Mouse (Mus musculus) midbrain, embryonic 10.5 days (tissue): ENCODE results near the gene Dab1. TPM values are rescaled to one million over a fixed set of nuclear protein-coding genes. Genes with fewer than 3 reads are reported as not detected.

Source experiments
- DNase-seq: peaks from one replicate; pipeline ENCODE4 v3.0.0-alpha.2; 2017; ENCODE audit warnings: low spot score
- H3K27ac ChIP-seq: fragments of 300-500 bp; sonication (generic); replicated peaks from 2 replicates; pipeline ENCODE4 v1.5.1; 2016; ENCODE audit warnings: mild to moderate bottlenecking
- H3K27me3 ChIP-seq: fragments of 300-500 bp; sonication (generic); 2 replicates; pipeline ENCODE4 v1.6.1; 2016; ENCODE audit warnings: low read depth, mild to moderate bottlenecking; ENCODE audit not compliant: poor library complexity, severe bottlenecking
- H3K36me3 ChIP-seq: fragments of 300-500 bp; sonication (generic); 2 replicates; pipeline ENCODE4 v1.6.1; 2016; ENCODE audit warnings: mild to moderate bottlenecking, moderate library complexity
- H3K4me1 ChIP-seq: fragments of 300-500 bp; sonication (generic); 2 replicates; pipeline ENCODE4 v1.6.1; 2016
- H3K4me3 ChIP-seq: fragments of 300-500 bp; sonication (generic); 2 replicates; pipeline ENCODE4 v1.5.1; 2016; ENCODE audit warnings: mild to moderate bottlenecking, moderate library complexity
- H3K9me3 ChIP-seq: fragments of 300-500 bp; sonication (generic); replicated peaks from 2 replicates; pipeline ENCODE4 v1.6.1; 2016; ENCODE audit warnings: mild to moderate bottlenecking
- WGBS: fragments of 180-500 bp; shearing (Covaris S2); methylation state at CpG from one replicate; pipeline ENCODE4 v1.1.7; 2016; 5-methylcytosine and 5-hydroxymethylcytosine counted together
- polyA plus RNA-seq: library from polyadenylated mRNA; unstranded; fragments of >200 nt; fragmentation: Nextera tagmentation; extraction: Ambion mirVana; gene quantifications from 2 replicates; pipeline ENCODE4 v1.2.1, GENCODE M21; 2016

Gene Dab1
- polyA plus RNA-seq, 1 experiment from 2014 or later: 27.0 TPM

GRCm38 (mm10) chr4:104644357-104644630 lies 1025.1 kb downstream of the Dab1 start:
- no peaks in the 10 kb centered on the region for H3K9me3 ChIP-seq
- no peak for DNase-seq
- peaks cover 7% of the 10 kb centered on the region for H3K4me1 ChIP-seq
- no peaks in the 10 kb centered on the region for H3K36me3 ChIP-seq
- no peak overlapping the region for H3K4me3 ChIP-seq
- no peak overlapping the region for H3K27ac ChIP-seq
- no peaks in the 10 kb centered on the region for H3K27me3 ChIP-seq
- 81% methylated on average over 3 of the region's 3 CpGs for WGBS

GRCm38 (mm10) chr4:104644862-104645261 lies 1025.7 kb downstream of the Dab1 start:
- DNase-seq: no peak
- no peak overlapping the region for H3K4me3 ChIP-seq
- 97% methylated on average over 4 of the region's 4 CpGs for WGBS
- H3K4me1 ChIP-seq: peaks cover 7% of the 10 kb centered on the region
- H3K27me3 ChIP-seq: no peaks in the 10 kb centered on the region
- H3K27ac ChIP-seq: no peak overlapping the region
- no peaks in the 10 kb centered on the region for H3K36me3 ChIP-seq
- H3K9me3 ChIP-seq: no peaks in the 10 kb centered on the region

DNA sequence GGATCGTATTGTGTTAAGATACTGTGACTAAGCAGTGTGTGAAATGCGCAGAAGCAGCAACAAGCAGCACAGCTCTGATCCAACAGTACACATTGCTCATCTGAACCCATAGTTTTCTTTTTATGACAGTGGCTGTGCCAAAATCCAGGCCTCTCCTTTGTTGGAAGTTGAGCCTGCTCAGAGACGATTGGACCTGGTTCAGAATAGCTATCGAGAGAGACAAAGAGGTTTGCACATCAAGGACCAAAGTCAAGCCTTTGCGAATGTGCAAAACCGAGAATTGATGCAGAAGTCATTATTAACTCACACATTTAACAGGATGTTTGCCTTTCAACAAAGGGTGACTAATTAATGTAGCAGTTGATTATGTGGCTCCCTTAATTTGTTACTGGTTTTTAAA lies 1032.6 kb downstream of the Dab1 start:
- H3K9me3 ChIP-seq: no peaks in the 10 kb centered on the region
- DNase-seq: no peak
- peaks cover 4% of the 10 kb centered on the region for H3K4me1 ChIP-seq
- H3K27ac ChIP-seq: no peak overlapping the region
- no peaks in the 10 kb centered on the region for H3K27me3 ChIP-seq
- 76% methylated on average over 6 of the region's 6 CpGs for WGBS
- no peak overlapping the region for H3K4me3 ChIP-seq
- no peaks in the 10 kb centered on the region for H3K36me3 ChIP-seq

GRCm38 (mm10) chr4:104656728-104657127 lies 1037.6 kb downstream of the Dab1 start:
- no peak for DNase-seq
- H3K27ac ChIP-seq: no peak overlapping the region
- H3K9me3 ChIP-seq: no peaks in the 10 kb centered on the region
- H3K27me3 ChIP-seq: no peaks in the 10 kb centered on the region
- peaks cover under 1% of the 10 kb centered on the region for H3K4me1 ChIP-seq
- H3K4me3 ChIP-seq: no peak overlapping the region
- no peaks in the 10 kb centered on the region for H3K36me3 ChIP-seq
- WGBS: 92% methylated on average over 7 of the region's 7 CpGs

DNA sequence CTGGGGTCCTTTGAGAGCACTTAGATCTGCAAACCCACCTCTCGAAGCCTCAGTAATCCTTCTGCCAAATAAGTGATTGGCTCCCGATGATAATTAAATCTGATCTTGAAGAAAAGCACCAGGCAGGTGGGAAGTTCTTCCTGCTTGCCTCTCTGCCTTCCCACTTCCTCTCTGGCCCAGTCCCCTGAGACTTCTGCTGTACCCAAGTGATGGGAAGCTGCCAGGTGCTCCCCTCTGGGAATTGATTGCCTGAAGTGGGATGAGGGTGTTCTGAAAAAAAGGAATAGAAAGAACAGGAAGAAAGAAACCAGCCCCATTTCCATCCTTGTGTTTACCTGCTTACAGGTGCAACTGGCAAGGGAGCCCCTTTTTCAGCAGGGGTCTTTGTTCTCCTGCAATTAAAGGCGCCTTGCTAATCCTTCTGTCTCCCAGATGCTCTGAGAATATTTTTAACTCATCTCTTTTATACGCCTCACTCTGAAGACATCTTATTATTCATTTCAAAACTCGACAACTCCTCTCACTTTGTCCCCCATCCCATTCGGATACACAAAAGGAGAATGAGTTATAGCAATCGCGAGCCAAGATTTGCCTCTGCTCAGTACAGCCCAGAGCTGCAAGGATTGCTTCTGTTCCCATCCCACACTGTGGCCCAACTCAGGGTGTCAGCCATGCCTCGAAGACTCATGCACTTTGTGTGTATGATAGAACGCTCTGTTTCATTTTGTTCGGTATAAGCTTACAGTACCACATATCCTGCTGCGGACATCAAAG lies 1043.9 kb downstream of the Dab1 start:
- 79% methylated on average over 12 of the region's 12 CpGs for WGBS

DNA sequence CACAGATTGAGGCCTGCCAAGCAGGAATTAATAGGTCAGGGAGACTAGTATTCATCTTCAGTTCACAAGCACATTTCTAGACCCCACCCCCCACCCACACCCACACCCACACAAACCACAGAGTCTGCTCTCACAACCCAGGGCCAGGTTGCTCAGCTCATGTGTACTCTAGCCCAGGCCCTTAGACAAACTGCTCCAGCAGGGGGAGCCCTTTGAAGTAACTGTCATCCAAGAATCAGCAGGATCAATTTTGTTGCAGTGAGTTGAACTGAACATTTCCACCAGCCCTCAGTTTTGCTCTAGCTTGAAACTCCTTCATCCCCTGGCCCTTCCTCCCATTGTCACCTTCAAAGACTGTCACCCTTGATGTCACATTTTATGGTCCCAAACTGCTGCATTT lies 1046.4 kb downstream of the Dab1 start:
- peak; percentile 48 for DNase-seq
- H3K4me1 ChIP-seq: peaks cover 2% of the 10 kb centered on the region; the same call in 1 of the 2 replicates
- H3K9me3 ChIP-seq: no peaks in the 10 kb centered on the region
- H3K4me3 ChIP-seq: no peak overlapping the region
- no peak overlapping the region for H3K27ac ChIP-seq
- no peaks in the 10 kb centered on the region for H3K27me3 ChIP-seq
- no peaks in the 10 kb centered on the region for H3K36me3 ChIP-seq

More for the DNA sequence above, 1043.9 kb downstream of the Dab1 start:
- Histone ChIP-seq H3K27ac (no peak overlapping the region), H3K27me3 (no peaks in the 10 kb centered on the region), H3K9me3 (no peaks in the 10 kb centered on the region), H3K4me1 (peaks cover 2% of the 10 kb centered on the region; the same call in 1 of the 2 replicates), H3K36me3 (no peaks in the 10 kb centered on the region), H3K4me3 (no peak overlapping the region)
- no peak for DNase-seq

DNA sequence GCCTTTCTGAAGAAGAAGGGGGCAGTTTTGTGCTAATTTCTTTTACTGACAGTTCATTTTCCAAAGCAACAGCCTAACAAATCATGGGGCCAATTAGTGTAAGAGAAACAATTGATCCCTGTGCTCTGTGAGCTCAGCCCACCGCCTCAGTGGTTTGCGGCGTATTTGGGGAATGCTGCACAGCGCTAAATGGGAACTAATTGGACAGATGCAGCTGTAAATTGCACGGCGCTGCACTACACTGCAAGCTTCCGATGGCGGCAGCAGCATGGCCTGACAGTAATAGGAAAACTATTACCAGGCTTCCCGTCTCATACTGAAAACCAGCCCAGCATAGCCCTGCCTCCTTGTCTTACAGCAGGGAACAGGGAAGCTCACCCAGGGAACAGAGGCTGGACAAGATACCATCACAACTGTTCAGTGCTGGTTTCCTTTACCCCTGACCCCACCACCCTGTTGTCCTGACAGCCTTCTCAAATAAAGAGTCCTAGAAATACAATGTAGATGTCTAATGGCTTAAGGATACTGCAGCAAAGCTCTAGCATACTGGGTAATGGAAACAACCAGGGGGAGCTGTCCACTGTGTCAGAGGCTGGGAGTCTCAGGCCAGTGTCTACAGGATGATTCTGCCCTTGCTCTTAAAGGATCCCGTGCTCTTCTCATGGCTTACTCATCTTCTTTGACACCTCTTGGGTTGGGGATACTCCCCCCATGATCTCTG lies 1047.8 kb downstream of the Dab1 start:
- DNase-seq: no peak
- H3K27ac ChIP-seq: no peak overlapping the region

GRCm38 (mm10) chr4:104668061-104668460 lies 1048.9 kb downstream of the Dab1 start:
- Histone ChIP-seq H3K9me3 (no peaks in the 10 kb centered on the region), H3K4me3 (no peak overlapping the region), H3K27ac (no peak overlapping the region), H3K36me3 (no peaks in the 10 kb centered on the region), H3K4me1 (peaks cover 2% of the 10 kb centered on the region; the same call in 1 of the 2 replicates), H3K27me3 (no peaks in the 10 kb centered on the region)
- no peak for DNase-seq
- 91% methylated on average over 6 of the region's 6 CpGs for WGBS

More for the DNA sequence above, 1047.8 kb downstream of the Dab1 start:
- Histone ChIP-seq H3K9me3 (no peaks in the 10 kb centered on the region), H3K4me1 (peaks cover 2% of the 10 kb centered on the region; the same call in 1 of the 2 replicates), H3K27me3 (no peaks in the 10 kb centered on the region), H3K4me3 (no peak overlapping the region), H3K36me3 (no peaks in the 10 kb centered on the region)
- 87% methylated on average over 10 of the region's 10 CpGs for WGBS

DNA sequence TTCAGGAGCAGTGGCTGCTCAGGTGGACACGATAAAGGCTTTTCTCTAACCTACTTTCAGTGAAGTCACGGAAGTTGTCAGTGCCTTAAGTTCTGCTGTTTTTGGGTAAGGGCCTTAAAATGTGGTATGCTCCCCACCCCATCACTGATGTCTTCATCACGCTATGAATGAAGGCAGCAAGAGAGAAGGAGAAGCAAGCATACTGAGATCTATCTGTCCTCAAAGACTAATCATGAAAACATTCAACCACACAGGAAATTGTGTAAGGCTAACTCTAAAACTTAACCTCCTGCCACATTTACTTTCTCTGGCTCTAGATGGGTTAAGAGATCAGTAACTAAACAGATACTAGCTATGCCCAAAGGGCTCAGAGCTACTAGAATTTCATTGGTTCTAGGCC lies 1050.2 kb downstream of the Dab1 start:
- WGBS: 97% methylated on average over 3 of the region's 3 CpGs
- Histone ChIP-seq H3K36me3 (no peaks in the 10 kb centered on the region), H3K4me1 (peaks cover 2% of the 10 kb centered on the region; the same call in 1 of the 2 replicates), H3K27me3 (no peaks in the 10 kb centered on the region), H3K27ac (no peak overlapping the region), H3K9me3 (no peaks in the 10 kb centered on the region), H3K4me3 (no peak overlapping the region)
- no peak for DNase-seq

- Histone ChIP-seq H3K4me3 (no peak overlapping the region), H3K4me1 (peaks cover 2% of the 10 kb centered on the region; the same call in 1 of the 2 replicates), H3K27ac (no peak overlapping the region), H3K9me3 (no peaks in the 10 kb centered on the region), H3K36me3 (no peaks in the 10 kb centered on the region), H3K27me3 (no peaks in the 10 kb centered on the region)
- no peak for DNase-seq
Measured at GRCm38 (mm10) chr4:104670741-104671140, 1051.6 kb downstream of the Dab1 start.

- H3K4me1 ChIP-seq: 0 out of 2 replicates have a peak, but pooled peaks cover under 1% of the 10 kb centered on the region
- H3K27ac ChIP-seq: no peak overlapping the region
- H3K9me3 ChIP-seq: no peaks in the 10 kb centered on the region
- no peaks in the 10 kb centered on the region for H3K27me3 ChIP-seq
- WGBS: 84% methylated on average over 3 of the region's 3 CpGs
- DNase-seq: no peak
- H3K36me3 ChIP-seq: no peaks in the 10 kb centered on the region
- no peak overlapping the region for H3K4me3 ChIP-seq
Measured at GRCm38 (mm10) chr4:104673317-104673716, 1054.2 kb downstream of the Dab1 start.

GRCm38 (mm10) chr4:104674706-104675105 lies 1055.5 kb downstream of the Dab1 start:
- no peak for DNase-seq
- H3K4me3 ChIP-seq: no peak overlapping the region
- 94% methylated on average over 5 of the region's 5 CpGs for WGBS
- no peaks in the 10 kb centered on the region for H3K36me3 ChIP-seq
- no peaks in the 10 kb centered on the region for H3K9me3 ChIP-seq
- H3K4me1 ChIP-seq: 0 out of 2 replicates have a peak, but pooled peaks cover 6% of the 10 kb centered on the region
- H3K27ac ChIP-seq: no peak overlapping the region
- no peaks in the 10 kb centered on the region for H3K27me3 ChIP-seq

GRCm38 (mm10) chr4:104678234-104678633 lies 1059.1 kb downstream of the Dab1 start:
- WGBS: 88% methylated on average over 7 of the region's 7 CpGs
- H3K4me3 ChIP-seq: no peak overlapping the region
- no peaks in the 10 kb centered on the region for H3K36me3 ChIP-seq
- no peaks in the 10 kb centered on the region for H3K27me3 ChIP-seq
- no peak for DNase-seq
- H3K9me3 ChIP-seq: no peaks in the 10 kb centered on the region
- H3K27ac ChIP-seq: no peak overlapping the region
- peaks cover 15% of the 10 kb centered on the region; the same call in 1 of the 2 replicates for H3K4me1 ChIP-seq
